Mouse (Mus musculus) kidney, adult 2 months (tissue): ENCODE results near the gene Klhdc8b.

Experiments used
- CTCF ChIP-seq: fragments of 200-500 bp; conservative IDR thresholded peaks from 2 replicates; pipeline ENCODE4 v1.5.1; 2011; ENCODE audit warnings: low read depth, mild to moderate bottlenecking, control low read depth, low read length, moderate library complexity, mixed read lengths; ENCODE audit not compliant: insufficient read depth, insufficient read length
- POLR2A ChIP-seq: fragments of 200-500 bp; IDR thresholded peaks from one replicate; pipeline ENCODE4 v1.6.1; 2011; ENCODE audit warnings: low read depth, low read length, control low read depth

GRCm38 (mm10) chr9:108449860-108450259 is 11.5 kb downstream of the Klhdc8b start:
- no peak for TF ChIP-seq CTCF
- TF ChIP-seq POLR2A: no peak
